Mouse (Mus musculus) spleen, adult 2 months (tissue): ENCODE data around the gene Wscd1.

Source experiments
- CTCF ChIP-seq: fragments of 200-500 bp; IDR thresholded peaks from 2 replicates; pipeline ENCODE4 v1.5.1; 2011; ENCODE audit warnings: mild to moderate bottlenecking, inconsistent platforms; ENCODE audit not compliant: insufficient read depth, insufficient read length, insufficient replicate concordance; ENCODE audit errors: extremely low read depth
- POLR2A ChIP-seq: fragments of 200-500 bp; IDR thresholded peaks from 2 replicates; pipeline ENCODE4 v1.6.1; 2011; ENCODE audit warnings: low read depth, low read length, inconsistent platforms

DNA sequence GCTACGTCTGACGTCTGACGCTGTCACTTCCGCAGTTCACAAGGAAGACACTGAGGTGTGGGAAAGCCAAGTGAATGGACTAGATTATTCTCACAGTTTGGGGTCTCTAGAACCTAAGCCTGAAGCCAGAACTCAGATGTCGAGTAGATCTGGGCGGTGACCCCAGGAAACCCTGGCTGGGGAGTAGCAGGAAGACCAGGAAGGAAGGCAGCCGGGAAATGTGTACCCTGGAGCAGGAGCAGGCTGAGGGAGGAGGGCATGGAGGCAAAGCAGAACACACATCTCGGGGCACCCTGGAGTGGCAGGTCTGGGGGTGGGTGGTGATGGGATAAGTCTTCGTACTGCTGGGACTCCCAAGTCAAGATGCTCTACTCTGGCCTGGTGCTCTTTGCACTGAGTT is 11.3 kb downstream of the Wscd1 start:
- no peak for TF ChIP-seq CTCF
- no peak for TF ChIP-seq POLR2A
